Mouse (Mus musculus) kidney, adult 2 months (tissue): ENCODE measurements around the gene Zfp597.
"Not testable (repeated sequence)": the region's sequence is repeated elsewhere in the genome, so short reads cannot be mapped to it uniquely, and the experiment has no call there.

Experiments
- CTCF ChIP-seq: fragments of 200-500 bp; conservative IDR thresholded peaks from 2 replicates; pipeline ENCODE4 v1.5.1; 2011; ENCODE audit warnings: low read depth, mild to moderate bottlenecking, control low read depth, low read length, moderate library complexity, mixed read lengths; ENCODE audit not compliant: insufficient read depth, insufficient read length
- POLR2A ChIP-seq: fragments of 200-500 bp; IDR thresholded peaks from one replicate; pipeline ENCODE4 v1.6.1; 2011; ENCODE audit warnings: low read depth, low read length, control low read depth

DNA sequence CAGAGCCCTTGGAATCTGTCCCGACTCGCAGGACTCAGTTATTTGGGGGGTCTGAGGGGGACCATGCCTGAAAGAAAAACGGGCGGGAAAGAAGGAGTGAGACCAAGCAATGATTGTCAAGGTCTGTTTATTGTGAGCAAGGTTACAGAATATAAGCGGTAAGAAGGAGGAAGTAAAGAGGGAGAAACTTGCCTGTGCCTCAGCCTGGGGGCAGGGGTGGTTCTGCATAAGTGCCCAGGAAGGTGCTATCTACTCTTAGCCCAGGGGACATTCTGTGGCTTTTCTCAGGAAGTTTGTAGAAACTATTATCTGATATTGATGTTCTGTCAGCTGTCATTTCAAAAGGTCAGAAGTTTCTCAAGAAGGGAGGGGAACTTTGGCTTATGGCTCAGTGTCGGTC lies 69.7 kb downstream of the Zfp597 start:
- not testable (repeated sequence) for TF ChIP-seq CTCF, POLR2A
